Mouse (Mus musculus): ENCODE data around the gene Adamts7.

GRCm38 (mm10) chr9:90216259-90217001, 53.6 kb downstream of the Adamts7 start:
- no peak for TF ChIP-seq CTCF (IDR thresholded peaks at IDR 0.05; ENCODE audit: extremely low read depth, insufficient read depth, insufficient read length, insufficient replicate concordance)
- TF ChIP-seq POLR2A (IDR thresholded peaks at IDR 0.05; ENCODE audit: low read depth, low read length) = no peak

All from spleen, adult 2 months (tissue).